Mouse (Mus musculus): ENCODE measurements around the gene Rtn4rl1.

- TF ChIP-seq CTCF (IDR thresholded peaks at IDR 0.05), result no peak
- no peak for TF ChIP-seq POLR2A (IDR thresholded peaks at IDR 0.05; ENCODE audit: insufficient read depth, low read depth, low read length)
Measured at GRCm38 (mm10) chr11:75279342-75280065, 85.9 kb downstream of the Rtn4rl1 start.

All from heart, adult 2 months (tissue).